Mouse (Mus musculus) limb, embryonic 14.5 days (tissue): Measurements from ENCODE around the gene Il13ra2. TPM values are rescaled to one million over a fixed set of nuclear protein-coding genes. Genes with fewer than 3 reads are reported as not detected.
A peak's percentile ranks its signal among the peaks of the same experiment; 100 is the strongest.
"Not testable (repeated sequence)": the region's sequence is repeated elsewhere in the genome, so short reads cannot be mapped to it uniquely, and the experiment has no call there.

Source experiments
- ATAC-seq: fragments of 200-750 bp; cut with Nextera tagmentation; 2 replicates; pipeline ENCODE4 v1.8.0; 2017; ENCODE audit warnings: low read depth, moderate number of reproducible peaks, moderate TSS enrichment; ENCODE audit not compliant: low FRiP score
- DNase-seq: peaks from one replicate; pipeline ENCODE4 v3.0.0-alpha.2; 2015; ENCODE audit warnings: low spot score
- H3K27ac ChIP-seq: fragments of 300-500 bp; sonication (generic); replicated peaks from 2 replicates; pipeline ENCODE4 v1.5.1; 2014; ENCODE audit warnings: low read depth, mild to moderate bottlenecking, low read length, moderate library complexity, mixed read lengths
- H3K27me3 ChIP-seq: fragments of 300-500 bp; sonication (generic); 2 replicates; pipeline ENCODE4 v1.6.1; 2014; ENCODE audit warnings: low read length, mixed read lengths; ENCODE audit not compliant: control insufficient read depth, insufficient read depth
- H3K36me3 ChIP-seq: fragments of 300-500 bp; sonication (generic); 2 replicates; pipeline ENCODE4 v1.6.1; 2014; ENCODE audit warnings: mild to moderate bottlenecking, low read length, moderate library complexity, mixed read lengths; ENCODE audit not compliant: control insufficient read depth, insufficient read depth
- H3K4me1 ChIP-seq: fragments of 300-500 bp; sonication (generic); 2 replicates; pipeline ENCODE4 v1.6.1; 2014; ENCODE audit warnings: antibody characterized with exemption, low read length, mixed read lengths; ENCODE audit not compliant: control insufficient read depth, insufficient read depth
- H3K4me2 ChIP-seq: fragments of 300-500 bp; sonication (generic); replicated peaks from 2 replicates; pipeline ENCODE4 v1.6.1; 2014; ENCODE audit warnings: low read depth, mild to moderate bottlenecking, low read length, moderate library complexity; ENCODE audit not compliant: severe bottlenecking
- H3K4me3 ChIP-seq: fragments of 300-500 bp; sonication (generic); replicated peaks from 2 replicates; pipeline ENCODE4 v1.5.1; 2014; ENCODE audit warnings: low read length
- H3K9ac ChIP-seq: fragments of 300-500 bp; sonication (generic); 2 replicates; pipeline ENCODE4 v1.6.1; 2014; ENCODE audit warnings: mild to moderate bottlenecking, low read depth, low read length, moderate library complexity; ENCODE audit not compliant: severe bottlenecking
- H3K9me3 ChIP-seq: fragments of 300-500 bp; sonication (generic); 2 replicates; pipeline ENCODE4 v1.6.1; 2016; ENCODE audit warnings: low read length; ENCODE audit not compliant: control insufficient read depth
- POLR2A ChIP-seq: fragments of 200-500 bp; IDR thresholded peaks from 2 replicates; pipeline ENCODE4 v1.8.0; 2012; ENCODE audit warnings: inconsistent platforms, mild to moderate bottlenecking, moderate library complexity, borderline replicate concordance; ENCODE audit not compliant: insufficient read depth, insufficient read length; ENCODE audit errors: extremely low read depth
- WGBS: fragments of 180-500 bp; shearing (Covaris S2); extraction: QIAGEN DNeasy Blood & Tissue Kit; methylation state at CpG from one replicate; pipeline ENCODE4 v1.1.7; 2014; 5-methylcytosine and 5-hydroxymethylcytosine counted together
- polyA plus RNA-seq, 2 experiments: library from polyadenylated mRNA; depleted of rRNA in 1 of 2; stranded (reverse) in 1 of 2; unstranded in 1 of 2; fragments of >200 nt; fragmentation: Nextera tagmentation in 1 of 2; extraction: Ambion mirVana in 1 of 2; gene quantifications; 2 replicates each; pipeline versions ENCODE4 v1.2.1 to v1.2.3; 2012 to 2014

Il13ra2 gene
- 0.05 and 0.19 TPM in 2 replicates for polyA plus RNA-seq (2012; rRNA removed)
- polyA plus RNA-seq (2014; fragmentation: Nextera tagmentation; extraction: Ambion mirVana), result 0.12 TPM in 1 of 2 replicates, not detected in the other

GRCm38 (mm10) chrX:147429129-147429528, at the start of gene Il13ra2:
Gene Il13ra2 (minus strand): TSS chrX:147429192.
- H3K9ac ChIP-seq, result no peak within 1 kb of the TSS
- ATAC-seq (no peak), DNase-seq (no peak)
- H3K4me3 ChIP-seq, result no peak within 1 kb of the TSS
- no peaks in the 10 kb centered on the region for H3K36me3 ChIP-seq
- H3K27me3 ChIP-seq, result no peaks in the 10 kb centered on the region
- H3K4me2 ChIP-seq, result no peak within 1 kb of the TSS
- H3K4me1 ChIP-seq, result no peaks in the 10 kb centered on the region
- WGBS, result 44% methylated on average over 1 of the region's 1 CpGs
- H3K9me3 ChIP-seq, result no peaks in the 10 kb centered on the region
- no peak within 1 kb of the TSS for H3K27ac ChIP-seq
- TF ChIP-seq POLR2A, result no peak

- not testable (repeated sequence) for H3K4me1 ChIP-seq, H3K4me2 ChIP-seq, H3K27ac ChIP-seq, ATAC-seq, H3K9ac ChIP-seq, H3K9me3 ChIP-seq, DNase-seq, H3K4me3 ChIP-seq, H3K27me3 ChIP-seq, H3K36me3 ChIP-seq
- 72% methylated on average over 1 of the region's 1 CpGs for WGBS
Observed at GRCm38 (mm10) chrX:147453610-147454009, 24.6 kb upstream of the Il13ra2 start, which contains the start of gene Vmn1r239-ps. Gene Vmn1r239-ps (minus strand): TSS chrX:147453710.

- no peak for TF ChIP-seq POLR2A
- no peak overlapping the region for H3K27ac ChIP-seq
- H3K36me3 ChIP-seq, result no peaks in the 10 kb centered on the region
- no peak overlapping the region for H3K4me2 ChIP-seq
- H3K27me3 ChIP-seq, result no peaks in the 10 kb centered on the region
- ATAC-seq (no peak), DNase-seq (no peak)
- no peaks in the 10 kb centered on the region for H3K9me3 ChIP-seq
- no peak overlapping the region for H3K9ac ChIP-seq
- 84% methylated on average over 4 of the region's 4 CpGs for WGBS
- no peak overlapping the region for H3K4me3 ChIP-seq
- H3K4me1 ChIP-seq, result no peaks in the 10 kb centered on the region
Observed at GRCm38 (mm10) chrX:147443386-147443785, 14.4 kb upstream of the Il13ra2 start.

GRCm38 (mm10) chrX:147435400-147435799, 6.4 kb upstream of the Il13ra2 start:
- Histone ChIP-seq H3K9me3 (no peaks in the 10 kb centered on the region), H3K36me3 (no peaks in the 10 kb centered on the region), H3K9ac (no peak overlapping the region), H3K27me3 (no peaks in the 10 kb centered on the region), H3K27ac (no peak overlapping the region), H3K4me3 (no peak overlapping the region), H3K4me1 (no peaks in the 10 kb centered on the region), H3K4me2 (no peak overlapping the region)
- ATAC-seq (no peak), DNase-seq (no peak)
- WGBS, result 75% methylated on average over 2 of the region's 2 CpGs
- TF ChIP-seq POLR2A, result no peak

GRCm38 (mm10) chrX:147429753-147430152, 761 bp upstream of the Il13ra2 start:
- Histone ChIP-seq H3K9me3 (no peaks in the 10 kb centered on the region), H3K36me3 (no peaks in the 10 kb centered on the region), H3K4me3 (no peak overlapping the region), H3K9ac (no peak overlapping the region), H3K4me1 (no peaks in the 10 kb centered on the region), H3K27me3 (no peaks in the 10 kb centered on the region), H3K4me2 (no peak overlapping the region), H3K27ac (no peak overlapping the region)
- no peak for TF ChIP-seq POLR2A
- WGBS, result 46% methylated on average over 1 of the region's 1 CpGs
- peak; percentile 77 for DNase-seq
- ATAC-seq, result peak; percentile 80

GRCm38 (mm10) chrX:147393446-147393845, 35.5 kb downstream of the Il13ra2 start:
- Histone ChIP-seq H3K9me3 (no peaks in the 10 kb centered on the region), H3K9ac (no peak overlapping the region), H3K27ac (no peak overlapping the region), H3K4me2 (no peak overlapping the region), H3K4me3 (no peak overlapping the region), H3K27me3 (no peaks in the 10 kb centered on the region), H3K4me1 (no peaks in the 10 kb centered on the region), H3K36me3 (no peaks in the 10 kb centered on the region)
- WGBS, result 33% methylated on average over 1 of the region's 1 CpGs
- peak; percentile 3 for DNase-seq
- ATAC-seq, result no peak
- no peak for TF ChIP-seq POLR2A
